Mouse (Mus musculus) monocyte, adult 5-6 weeks (primary cell): ENCODE data around the gene Ascl5. TPM values are rescaled to one million over a fixed set of nuclear protein-coding genes. Genes with fewer than 3 reads are reported as not detected.

Experiments used
- ATAC-seq: fragments of 153-309, 156-312 bp; replicated peaks from 2 replicates; pipeline ENCODE4 v1.8.0; 2017; ENCODE audit warnings: mild to moderate bottlenecking; ENCODE audit not compliant: low TSS enrichment, insufficient number of reproducible peaks, severe bottlenecking, poor library complexity, low FRiP score
- total RNA-seq: library from RNA; stranded (forward); fragments of 200-1000, 200-491, 200-594 nt; gene quantifications from 3 replicates; pipeline ENCODE4 v1.2.3, GENCODE M21; 2017

The Ascl5 gene
- total RNA-seq, 1 experiment from 2014 or later = not detected

DNA sequence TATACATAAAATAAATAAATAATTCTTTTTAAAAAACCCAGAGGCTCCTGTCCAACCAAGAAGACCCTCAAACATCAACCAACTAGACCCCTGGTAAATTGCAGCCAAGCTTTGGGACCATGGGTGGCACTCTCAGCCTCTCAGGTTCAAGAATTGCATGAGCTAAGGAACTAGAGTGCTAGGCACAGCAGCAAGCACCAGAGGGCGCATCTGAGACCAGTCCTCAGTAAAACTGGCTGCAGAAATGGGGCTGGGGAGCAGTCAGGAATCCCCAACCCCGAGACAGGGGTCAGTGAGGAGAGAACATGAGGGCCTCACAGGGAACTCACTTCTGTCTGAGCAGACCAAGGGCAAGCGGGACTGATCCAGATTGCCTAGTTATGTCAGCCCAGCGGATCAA, 4.8 kb upstream of the Ascl5 start:
- peak; percentile 65 for ATAC-seq

DNA sequence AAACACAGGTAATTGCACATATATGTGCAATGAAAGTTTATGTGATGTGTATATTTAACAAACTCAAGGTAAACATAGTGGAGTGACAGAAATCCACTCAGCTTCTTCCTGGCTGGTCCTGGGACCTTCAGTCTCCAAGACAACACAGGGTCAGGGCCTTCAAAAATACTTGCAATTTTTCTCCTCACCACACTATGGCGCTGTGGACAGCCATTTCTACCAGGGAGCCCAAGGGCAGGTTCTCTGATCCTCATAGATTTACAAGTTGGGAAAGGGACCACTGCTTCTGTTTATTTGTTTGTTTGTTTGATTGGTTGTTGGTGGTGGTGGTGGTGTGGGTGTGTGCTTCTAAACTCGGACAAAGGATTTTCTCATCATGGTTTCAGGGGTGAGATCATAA, 3.2 kb upstream of the Ascl5 start:
- ATAC-seq = no peak

DNA sequence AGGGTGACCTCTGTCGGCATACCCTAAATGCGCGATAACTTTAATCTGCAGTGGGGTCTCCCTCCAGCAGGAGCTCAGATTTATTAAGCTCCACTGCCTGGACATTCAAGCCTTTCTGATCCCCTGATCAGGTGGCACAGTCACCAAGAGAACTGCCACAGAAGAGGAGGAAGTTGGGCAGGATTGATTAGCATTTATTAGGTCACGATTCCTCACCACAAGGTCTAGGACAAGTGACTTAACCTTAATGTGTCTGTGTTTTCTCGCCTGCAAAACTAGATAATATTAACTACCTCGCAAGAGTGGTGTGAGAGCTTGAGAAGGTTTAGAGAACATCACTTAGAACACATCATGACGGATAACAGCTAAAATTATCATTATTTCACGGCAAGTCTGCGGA, 2.7 kb upstream of the Ascl5 start:
- ATAC-seq = no peak

DNA sequence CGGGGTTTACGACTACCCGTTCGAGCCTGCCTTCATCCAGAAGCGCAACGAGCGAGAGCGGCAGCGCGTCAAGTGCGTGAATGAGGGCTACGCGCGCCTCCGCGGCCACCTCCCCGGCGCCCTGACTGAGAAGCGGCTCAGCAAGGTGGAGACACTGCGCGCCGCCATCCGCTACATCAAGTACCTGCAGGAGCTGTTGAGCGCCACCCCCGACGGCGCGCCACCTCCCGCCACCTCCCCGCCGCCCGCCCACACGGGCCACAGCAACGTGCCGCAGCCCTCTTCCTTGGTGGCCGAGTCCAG, 360 bp downstream of the Ascl5 start:
- no peak for ATAC-seq

DNA sequence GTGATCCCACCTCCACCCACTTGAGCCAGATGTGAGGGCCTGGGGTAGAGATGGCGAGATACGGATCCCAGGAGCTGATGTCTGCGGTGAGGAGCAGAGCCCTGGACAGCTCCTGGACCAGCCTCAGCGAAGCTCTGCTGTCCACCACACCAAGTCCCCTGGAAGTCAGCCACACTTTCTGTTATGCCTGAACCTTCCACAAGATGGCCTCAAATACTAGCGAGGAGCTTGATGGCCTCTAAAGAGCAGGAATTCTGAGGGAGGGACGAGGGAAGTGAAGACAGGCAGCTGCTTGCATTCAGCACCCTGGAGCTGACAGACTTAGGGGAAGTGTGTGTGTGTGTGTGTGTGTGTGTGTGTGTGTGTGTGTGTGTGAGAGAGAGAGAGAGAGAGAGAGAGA, 861 bp downstream of the Ascl5 start:
- no peak for ATAC-seq

DNA sequence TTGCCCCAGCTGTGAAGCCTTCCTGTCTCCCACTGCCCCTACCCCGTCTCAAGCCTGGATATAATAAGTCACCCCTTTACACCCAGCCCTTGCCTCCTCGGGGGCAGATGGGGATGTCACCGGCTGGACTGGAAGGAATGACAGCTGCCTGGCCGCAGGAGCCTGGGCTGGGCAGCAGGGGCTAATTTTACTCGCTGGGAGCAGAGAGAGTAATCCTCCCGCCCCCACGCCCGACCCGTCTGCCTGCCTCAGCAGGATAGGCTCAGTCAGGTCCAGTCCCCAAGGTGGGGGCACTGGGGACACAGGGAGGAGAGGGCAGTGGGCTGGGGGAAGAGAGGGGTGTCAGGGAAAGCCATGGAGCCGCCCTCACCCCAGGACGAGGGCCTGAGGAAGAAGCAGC, 1.9 kb downstream of the Ascl5 start, which contains the start of gene Cacna1s:
TSS of gene Cacna1s (plus strand) at position 204 of the 400 bp plus-strand sequence.
- no peak for ATAC-seq

DNA sequence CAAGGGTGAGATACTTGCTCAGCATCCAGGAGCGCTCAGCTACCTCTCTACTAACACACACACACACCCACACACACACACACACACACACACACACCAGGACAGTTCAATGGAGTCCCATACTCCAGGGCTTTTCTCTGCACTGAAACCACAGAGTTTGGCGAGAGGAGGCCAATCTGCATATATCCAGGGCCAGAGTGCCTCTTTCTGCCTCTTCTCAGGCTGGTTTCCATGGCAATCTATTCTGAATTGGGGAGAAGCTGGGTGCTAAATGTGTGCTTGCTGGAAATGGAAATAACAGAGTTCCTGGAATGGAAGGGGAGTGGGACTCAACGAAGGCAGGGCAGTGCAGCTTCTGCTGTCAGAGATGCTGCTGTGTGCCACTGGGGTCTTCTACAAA, 5.2 kb downstream of the Ascl5 start:
- no peak for ATAC-seq

DNA sequence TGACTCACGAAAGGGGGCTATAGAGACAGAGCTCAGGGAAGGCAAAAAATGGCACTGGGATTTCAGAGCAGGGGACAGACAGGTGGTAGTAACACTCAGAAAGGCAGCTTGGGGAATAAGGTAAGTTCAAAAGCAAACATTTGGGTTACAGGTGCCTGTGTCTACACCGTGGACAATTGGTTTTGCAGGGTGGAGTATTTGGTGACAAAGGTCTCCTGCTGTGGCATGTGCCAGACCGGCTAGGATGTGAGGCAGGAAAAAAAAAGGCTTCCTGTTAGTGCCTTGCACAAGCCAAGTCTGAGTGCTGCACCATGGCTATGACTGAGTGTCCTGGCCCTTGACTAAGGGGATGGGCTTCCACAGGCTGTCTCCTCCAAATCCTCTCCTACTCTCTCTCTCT, 8.0 kb downstream of the Ascl5 start:
- no peak for ATAC-seq

DNA sequence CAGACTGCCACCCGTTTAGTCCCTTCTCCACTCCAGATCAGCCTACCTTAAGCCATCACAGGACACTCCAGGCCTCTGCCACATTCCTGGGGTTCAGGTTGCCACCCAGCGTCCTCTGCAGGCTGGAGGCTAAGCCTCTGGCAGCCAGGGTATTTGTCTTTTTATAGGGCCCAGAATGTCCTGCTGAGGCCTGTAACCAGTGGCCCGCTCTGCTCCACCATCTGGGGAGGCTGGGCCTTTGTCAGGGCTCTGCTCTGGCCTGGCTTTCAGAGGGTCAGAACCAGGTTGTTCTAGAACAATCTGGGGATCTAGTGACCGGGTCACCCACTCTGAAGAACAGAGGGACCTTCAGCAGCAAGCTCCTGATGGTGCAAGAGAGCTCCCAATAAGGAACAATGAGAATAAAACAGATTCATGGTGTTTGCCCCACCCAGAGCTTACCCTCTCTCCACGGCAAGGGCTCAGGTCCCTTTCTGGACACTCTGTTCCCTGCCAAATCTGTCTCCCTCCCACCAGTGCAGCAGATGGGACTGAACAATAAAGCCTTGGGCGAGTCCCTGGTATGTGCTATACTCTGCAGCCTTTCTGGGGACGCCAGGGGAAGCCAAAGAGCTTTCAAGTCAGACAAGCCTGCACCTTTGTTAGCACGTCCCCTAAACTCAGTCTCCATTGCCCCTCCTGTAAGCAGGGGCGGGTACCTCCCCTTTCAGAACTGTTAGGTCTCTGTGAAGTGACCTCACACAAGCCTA, 10.6 kb downstream of the Ascl5 start:
- no peak for ATAC-seq

DNA sequence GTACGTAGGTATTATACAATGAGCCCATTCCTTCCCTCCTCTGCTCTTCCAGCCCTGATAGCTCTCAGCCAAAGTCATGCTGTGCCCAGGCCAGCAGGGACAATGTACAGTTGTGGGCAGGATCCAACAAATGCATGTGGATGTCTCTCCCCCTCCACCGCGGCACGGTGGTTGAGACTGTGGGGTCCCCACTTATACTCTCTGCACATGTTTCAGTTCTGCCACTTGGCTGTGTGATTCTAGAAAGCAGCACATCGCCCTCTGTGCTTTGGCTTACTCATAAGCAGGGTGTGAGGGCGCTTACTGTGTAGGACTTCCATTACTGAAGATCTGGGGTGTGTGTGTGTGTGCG, 11.2 kb downstream of the Ascl5 start:
- ATAC-seq = no peak

DNA sequence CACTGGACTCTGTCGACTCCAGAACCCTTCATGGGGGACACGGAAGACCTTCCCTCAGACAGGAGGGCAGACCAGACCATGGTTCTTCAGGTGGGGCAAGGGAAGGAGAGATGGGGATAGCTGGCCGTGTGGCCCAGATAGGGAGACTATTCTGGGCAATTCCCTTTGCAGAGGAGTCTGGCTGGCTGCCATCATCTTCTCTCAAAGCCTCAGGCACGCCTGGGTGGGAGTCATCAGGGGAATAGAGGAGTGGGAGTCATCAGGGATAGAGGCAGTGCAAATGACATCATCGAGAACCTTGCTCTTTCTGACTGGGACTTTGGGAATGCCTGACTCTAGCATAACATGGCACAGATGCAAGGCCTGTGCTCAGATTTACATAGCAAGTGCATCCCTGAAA, 13.4 kb downstream of the Ascl5 start:
- ATAC-seq = no peak

DNA sequence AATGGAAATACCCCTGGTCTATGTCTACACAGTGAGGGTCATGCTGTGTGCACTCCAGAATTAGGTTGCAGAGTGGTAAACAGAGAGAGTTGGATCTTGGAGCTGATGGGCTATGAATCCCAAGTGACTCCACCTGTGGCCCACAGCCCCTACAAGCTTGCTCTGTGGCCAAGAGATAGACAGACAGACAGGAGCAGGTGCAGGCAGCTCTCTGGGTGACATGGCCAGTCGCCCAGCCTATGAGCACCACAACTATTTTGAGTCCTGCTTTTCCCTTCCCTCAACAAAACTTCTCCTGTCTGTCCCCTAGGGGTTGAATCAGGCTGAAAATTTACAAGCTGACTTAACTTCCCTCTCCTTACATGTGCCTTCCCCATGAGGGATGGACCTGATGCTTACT, 16.0 kb downstream of the Ascl5 start:
- ATAC-seq = no peak

DNA sequence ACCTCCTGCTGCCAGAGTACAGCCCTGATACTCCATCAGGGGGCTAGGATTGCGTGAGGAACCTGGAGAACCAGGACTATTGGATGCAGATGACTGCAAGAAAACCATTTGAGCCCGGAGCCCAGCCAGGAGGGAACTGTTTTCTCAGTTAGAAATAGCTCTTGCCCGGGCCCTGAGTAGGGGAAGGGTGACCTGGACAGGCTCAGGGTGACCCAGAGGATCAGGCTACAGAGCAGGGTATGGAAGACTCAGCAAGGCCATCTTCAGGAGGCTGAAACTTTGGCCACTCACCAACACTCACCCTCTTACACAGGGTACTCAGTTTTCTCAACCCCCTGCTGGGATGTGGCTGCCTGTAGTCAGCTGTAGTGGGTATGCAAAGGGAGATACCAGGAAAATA, 17.0 kb downstream of the Ascl5 start:
- no peak for ATAC-seq

DNA sequence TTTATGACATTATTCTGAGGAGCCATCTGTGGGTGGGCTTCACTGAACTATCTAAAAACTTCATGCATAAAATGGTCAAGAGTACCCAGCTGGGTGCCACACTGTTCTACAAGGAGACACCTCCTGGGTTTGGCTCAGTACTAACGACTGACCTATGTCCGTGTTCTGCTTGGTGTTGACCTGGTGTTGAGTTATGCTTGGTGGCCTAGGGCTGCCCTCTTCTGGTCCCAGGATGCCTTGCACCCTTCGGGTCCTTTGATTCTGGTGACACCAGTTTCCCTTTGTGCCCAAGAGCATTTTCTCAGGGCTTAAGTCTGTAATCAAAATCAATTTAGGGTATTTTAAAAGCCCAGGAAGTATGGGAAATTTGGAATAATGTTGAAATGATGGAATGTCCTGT, 25.5 kb downstream of the Ascl5 start:
- no peak for ATAC-seq

DNA sequence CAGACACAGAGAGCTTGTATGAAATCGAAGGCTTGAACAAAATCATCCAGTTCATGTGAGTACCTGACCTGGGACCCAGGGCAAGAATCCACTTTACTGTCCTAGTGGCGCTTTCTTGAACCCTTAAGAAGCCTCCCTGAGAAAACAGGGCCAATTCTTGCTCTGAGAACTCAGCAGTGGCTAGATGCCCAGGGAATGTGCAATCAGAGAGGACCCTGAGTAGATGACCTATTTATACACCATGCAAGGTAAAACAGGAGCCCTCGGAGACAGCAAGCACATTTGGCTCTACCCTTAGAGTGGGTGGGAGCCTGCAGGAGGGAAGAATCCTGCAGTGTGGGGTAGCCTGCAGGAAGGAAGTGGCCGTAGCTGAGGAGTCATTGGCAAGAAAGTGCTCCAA, 27.1 kb downstream of the Ascl5 start:
- no peak for ATAC-seq

DNA sequence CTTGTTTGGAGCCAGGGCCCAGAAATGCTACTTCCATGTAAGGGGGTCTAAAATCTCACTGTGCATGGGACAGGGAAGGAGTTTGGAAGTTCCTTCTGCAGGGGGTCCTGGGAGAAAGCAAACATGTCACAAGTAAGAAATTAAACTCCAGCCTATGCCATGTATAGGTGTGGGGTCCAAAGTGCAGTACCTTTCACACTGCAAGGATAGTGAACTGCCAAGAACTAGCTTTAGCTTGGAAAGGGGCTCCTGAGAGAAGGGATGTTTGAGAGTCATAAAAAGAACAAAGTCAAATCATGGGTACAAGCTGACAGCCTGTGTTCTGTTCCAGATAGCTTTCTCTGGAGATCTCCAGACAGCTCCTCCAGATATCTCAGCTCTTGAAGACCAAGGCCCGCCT, 30.6 kb downstream of the Ascl5 start:
- no peak for ATAC-seq

DNA sequence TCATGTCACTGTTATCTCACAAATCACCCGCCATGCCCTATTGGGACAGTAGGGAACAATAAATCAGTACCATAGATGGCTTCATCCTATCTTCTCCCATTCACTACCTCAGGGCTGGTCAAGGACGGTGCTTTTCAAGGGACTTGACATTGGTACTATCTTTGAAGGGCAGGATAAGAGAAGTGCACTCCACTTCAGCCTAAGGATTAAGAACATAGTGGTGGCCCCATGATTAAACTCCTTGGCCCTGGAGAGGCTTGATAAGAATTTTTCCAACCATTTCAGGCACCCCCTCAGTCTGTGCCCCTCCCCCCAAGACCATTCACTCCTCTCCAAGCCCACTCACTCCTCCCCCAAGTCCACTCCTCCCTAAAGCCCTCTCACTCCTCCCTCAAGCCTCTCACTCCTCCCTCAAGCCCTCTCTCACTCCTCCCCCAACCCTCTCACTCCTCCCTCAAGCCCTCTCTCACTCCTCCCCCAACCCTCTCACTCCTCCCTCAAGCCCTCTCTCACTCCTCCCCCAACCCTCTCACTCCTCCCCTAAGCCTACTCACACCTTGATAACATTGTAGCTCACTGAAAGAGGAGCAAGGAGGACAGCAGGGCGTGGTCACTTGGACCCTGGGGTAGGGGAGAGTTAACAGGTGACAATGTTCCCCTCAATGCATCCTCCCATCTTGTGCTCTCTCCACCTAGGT, 35.5 kb downstream of the Ascl5 start:
- ATAC-seq = no peak

DNA sequence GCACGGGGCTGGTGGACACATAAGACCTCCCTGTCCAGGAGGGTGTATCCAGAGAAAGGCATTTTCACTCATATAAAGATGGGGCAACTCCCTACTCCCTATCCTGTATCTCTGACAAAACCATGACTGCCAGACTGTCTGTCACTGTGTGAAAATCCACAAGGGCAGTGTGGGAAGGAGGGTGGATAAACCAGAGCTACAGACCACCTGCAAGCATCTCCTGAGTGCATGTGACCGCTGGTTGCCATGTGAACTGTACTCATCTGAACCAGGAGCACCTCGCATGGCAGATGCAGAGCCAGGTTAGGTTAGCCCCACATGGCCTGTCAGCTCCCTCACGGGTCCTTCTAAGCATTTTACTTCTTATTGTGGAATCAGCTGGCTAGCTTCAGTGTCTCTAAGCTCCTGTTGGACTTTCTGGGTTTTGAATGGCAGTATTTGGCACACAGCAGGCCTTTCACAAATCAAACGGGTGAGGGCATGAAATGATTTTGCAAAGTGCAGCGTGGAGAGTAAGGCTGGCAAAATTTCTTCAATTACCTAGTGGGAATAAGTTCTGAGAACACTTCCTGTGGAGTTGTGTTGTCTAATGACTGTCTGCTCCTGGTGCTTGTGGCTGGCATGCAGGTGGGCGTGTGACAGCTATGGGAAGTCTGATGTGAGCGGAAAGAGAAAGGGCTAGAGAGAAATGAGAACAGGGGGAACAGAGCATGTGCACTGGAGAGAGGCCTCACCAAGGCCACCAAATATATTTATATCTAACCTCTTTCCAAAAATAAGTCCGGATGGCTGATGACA, 39.0 kb downstream of the Ascl5 start:
- no peak for ATAC-seq

DNA sequence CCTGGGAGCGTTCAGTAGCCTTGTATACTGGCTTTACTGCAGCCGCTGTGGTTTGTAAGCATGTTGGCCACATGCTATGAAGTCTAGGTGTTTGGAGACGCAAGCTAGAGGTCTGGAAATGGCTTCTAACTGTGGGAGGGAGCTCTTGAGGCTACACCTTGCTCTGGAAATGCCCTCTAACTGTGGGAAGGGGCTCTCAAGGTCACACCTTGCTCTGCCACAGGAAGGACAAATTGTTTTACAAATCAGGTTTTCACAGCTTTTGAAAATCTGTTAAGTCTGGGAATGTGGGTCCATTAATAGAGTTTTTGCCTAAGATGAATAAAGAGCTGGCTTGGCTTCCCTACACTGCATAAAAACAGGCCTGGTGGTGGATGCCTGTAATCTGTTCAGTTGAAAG, 43.1 kb downstream of the Ascl5 start:
- no peak for ATAC-seq

DNA sequence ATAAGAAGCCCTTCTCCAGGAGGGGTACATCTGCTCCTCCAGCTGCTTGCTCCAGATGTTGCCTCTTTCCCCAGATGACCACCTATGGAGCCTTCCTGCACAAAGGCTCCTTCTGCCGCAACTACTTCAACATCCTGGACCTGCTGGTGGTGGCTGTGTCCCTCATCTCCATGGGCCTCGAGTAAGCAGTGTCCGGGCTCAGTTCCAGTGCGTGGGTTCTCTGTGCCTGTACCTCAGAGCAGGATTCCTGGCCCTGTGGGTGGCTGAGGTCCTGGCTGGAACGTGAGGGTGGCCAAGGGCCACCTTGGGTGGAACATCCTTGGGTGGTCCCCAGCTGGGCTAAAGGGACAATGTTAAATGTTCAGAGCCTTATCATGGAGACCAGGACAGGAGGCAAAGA, 44.2 kb downstream of the Ascl5 start:
- no peak for ATAC-seq
